8 mouse cellular contexts compared by ENCODE assay signal in genomic region chr16:36072410-36073011, GRCm38 (mm10). TPM values are rescaled to one million over a fixed set of nuclear protein-coding genes. Genes with fewer than 3 reads are reported as not detected.
DNase-seq lines count a peak whose midpoint lies in the region; ATAC-seq and TF ChIP-seq lines count a peak whose summit lies in the region.

No protein-coding gene starts in this region.

- H3K36me3 ChIP-seq in heart, embryonic 16.5 days (ENCODE audit: control insufficient read depth, insufficient read depth): 0 out of 2 replicates have a peak, but pooled peaks cover 4% of the 10 kb centered on the region
- H3K36me3 ChIP-seq in MEL (ENCODE audit: control insufficient read depth in 1 of 2, insufficient read depth in 2 of 2, low read length in 2 of 2): peaks cover 0 to 37% of the 10 kb centered on the region in 2 experiments; a peak in 3 of 4 replicates
- H3K36me3 ChIP-seq in hindbrain, embryonic 12.5 days: no peaks in the 10 kb centered on the region
- H3K36me3 ChIP-seq in midbrain, embryonic 10.5 days: peaks cover 11% of the 10 kb centered on the region; the same call in 1 of the 2 replicates

- peak overlapping the region; percentile 71 for H3K4me3 ChIP-seq in heart, embryonic 16.5 days (ENCODE audit: low read length)
- peak overlapping the region; percentile 83 to 94 for H3K4me3 ChIP-seq in MEL (ENCODE audit: control insufficient read depth in 1 of 2, insufficient read depth in 1 of 2, low read depth in 2 of 2, low read length in 2 of 2)
- peak overlapping the region; percentile 65 for H3K4me3 ChIP-seq in hindbrain, embryonic 12.5 days
- peak overlapping the region; percentile 82 for H3K4me3 ChIP-seq in midbrain, embryonic 10.5 days

- peaks cover 20% of the 10 kb centered on the region for H3K4me1 ChIP-seq in heart, embryonic 16.5 days (ENCODE audit: control insufficient read depth, insufficient read depth, low read length)
- peaks cover 0 to 27% of the 10 kb centered on the region in 2 experiments for H3K4me1 ChIP-seq in MEL (ENCODE audit: control insufficient read depth in 1 of 2, insufficient read depth in 2 of 2, low read length in 2 of 2)
- H3K4me1 ChIP-seq in hindbrain, embryonic 12.5 days: peaks cover 25% of the 10 kb centered on the region
- H3K4me1 ChIP-seq in midbrain, embryonic 10.5 days: peaks cover 29% of the 10 kb centered on the region

- no peak for TF ChIP-seq POLR2A in MEL (IDR thresholded peaks at IDR 0.05; ENCODE audit: control insufficient read depth in 1 of 2, insufficient read depth in 1 of 2, low read depth in 1 of 2, low read length in 2 of 2, poor library complexity in 1 of 2)

- H3K79me2 ChIP-seq in MEL (ENCODE audit: control insufficient read depth, insufficient read depth, low read length, poor library complexity): peaks cover 48% of the 10 kb centered on the region

- WGBS in heart, embryonic 16.5 days: 22% methylated on average over 8 of the region's 8 CpGs
- 31% methylated on average over 8 of the region's 8 CpGs for WGBS in hindbrain, embryonic 12.5 days
- WGBS in midbrain, embryonic 10.5 days: 32% methylated on average over 8 of the region's 8 CpGs

- H3K27ac ChIP-seq in heart, embryonic 16.5 days (ENCODE audit: low read length): peak overlapping the region; percentile 100
- peak overlapping the region; percentile 87 for H3K27ac ChIP-seq in MEL (ENCODE audit: control insufficient read depth, low read depth, low read length)
- no peak overlapping the region for H3K27ac ChIP-seq in hindbrain, embryonic 12.5 days
- H3K27ac ChIP-seq in midbrain, embryonic 10.5 days (replicated peaks): peak overlapping the region; percentile 99

- TF ChIP-seq RAD21 in MEL (IDR thresholded peaks at IDR 0.05; ENCODE audit: low read depth, low read length): no peak

- no peak for ATAC-seq in heart, embryonic 16.5 days (replicated peaks; ENCODE audit: extremely low read depth, insufficient read depth, low FRiP score)
- no peak for ATAC-seq in hindbrain, embryonic 12.5 days (ENCODE audit: low FRiP score)

- H3K27me3 ChIP-seq in heart, embryonic 16.5 days (ENCODE audit: control insufficient read depth, insufficient read depth, low read length): no peaks in the 10 kb centered on the region
- no peaks in the 10 kb centered on the region for H3K27me3 ChIP-seq in MEL (ENCODE audit: control insufficient read depth in 1 of 2, insufficient read depth in 2 of 2, low read length in 2 of 2)
- H3K27me3 ChIP-seq in hindbrain, embryonic 12.5 days: no peaks in the 10 kb centered on the region
- H3K27me3 ChIP-seq in midbrain, embryonic 10.5 days (ENCODE audit: low read depth, poor library complexity, severe bottlenecking): no peaks in the 10 kb centered on the region

- 0 out of 4 replicates have a peak, but pooled peaks of 1 of the 2 experiments have one; percentile 9 for TF ChIP-seq EP300 in MEL (IDR thresholded peaks at IDR 0.05; ENCODE audit: low read depth in 1 of 2, low read length in 2 of 2)

- no peak for DNase-seq in heart, adult 18-20 months
- DNase-seq in MEL (ENCODE audit: low read depth, low spot score): no peak
- DNase-seq in midbrain, embryonic 10.5 days (ENCODE audit: low spot score): no peak
- no peak for DNase-seq in adrenal gland, postnatal 4 days (ENCODE audit: low spot score in 2 of 2)
- DNase-seq in layer of hippocampus, adult 9-11 months: no peak
- DNase-seq in ovary, postnatal 10 days (ENCODE audit: low spot score): no peak

- peak overlapping the region; percentile 79 for H3K4me2 ChIP-seq in heart, embryonic 16.5 days (ENCODE audit: low read depth, low read length)
- H3K4me2 ChIP-seq in hindbrain, embryonic 12.5 days (replicated peaks): peak overlapping the region; percentile 76

- peak overlapping the region; percentile 95 for H3K9ac ChIP-seq in heart, embryonic 16.5 days (ENCODE audit: low read length)
- peak overlapping the region; percentile 83 for H3K9ac ChIP-seq in MEL (ENCODE audit: control insufficient read depth, low read depth, low read length, poor library complexity, severe bottlenecking)
- peak overlapping the region; percentile 88 for H3K9ac ChIP-seq in hindbrain, embryonic 12.5 days

- no peaks in the 10 kb centered on the region for H3K9me3 ChIP-seq in heart, embryonic 16.5 days (replicated peaks; ENCODE audit: control insufficient read depth, low read length)
- H3K9me3 ChIP-seq in MEL (replicated peaks; ENCODE audit: insufficient read depth, low read length): no peaks in the 10 kb centered on the region
- H3K9me3 ChIP-seq in hindbrain, embryonic 12.5 days (replicated peaks): no peaks in the 10 kb centered on the region
- no peaks in the 10 kb centered on the region for H3K9me3 ChIP-seq in midbrain, embryonic 10.5 days (replicated peaks)

- TF ChIP-seq CTCF in MEL (IDR thresholded peaks at IDR 0.05 in 2 of 3, conservative IDR thresholded peaks at IDR 0.05 in 1 of 3; ENCODE audit: control insufficient read depth in 1 of 3, insufficient read depth in 1 of 3, low read depth in 2 of 3, low read length in 3 of 3, poor library complexity in 1 of 3, severe bottlenecking in 1 of 3): no peak

TF ChIP-seq in MEL, 35 proteins besides CTCF, POLR2A, EP300 and RAD21:
- TF ChIP-seq MYB (IDR thresholded peaks at IDR 0.05; ENCODE audit: low read depth, low read length) (no peak), CHD1 (IDR thresholded peaks at IDR 0.05; ENCODE audit: low read depth, low read length) (peak; percentile 94), USF2 (IDR thresholded peaks at IDR 0.05; ENCODE audit: borderline replicate concordance in 1 of 2, insufficient read depth in 1 of 2, low read depth in 1 of 2, low read length in 2 of 2) (no peak), TAL1 (IDR thresholded peaks at IDR 0.05; ENCODE audit: low read length) (no peak), HCFC1 (IDR thresholded peaks at IDR 0.05; ENCODE audit: low read depth, low read length) (no peak), MAZ (IDR thresholded peaks at IDR 0.05; ENCODE audit: low read depth, low read length) (0 out of 2 replicates have a peak, but pooled peaks have one; percentile 8), ZC3H11A (IDR thresholded peaks at IDR 0.05; ENCODE audit: low read depth, low read length) (no peak), USF1 (IDR thresholded peaks at IDR 0.05; ENCODE audit: low read depth, low read length) (no peak), SIN3A (IDR thresholded peaks at IDR 0.05; ENCODE audit: low read length) (peak; percentile 3), TBP (IDR thresholded peaks at IDR 0.05; ENCODE audit: low read depth, low read length) (no peak), MAFK (IDR thresholded peaks at IDR 0.05; ENCODE audit: borderline replicate concordance, low read depth, low read length) (no peak), RCOR1 (IDR thresholded peaks at IDR 0.05; ENCODE audit: low read depth, low read length) (peak; percentile 35; the same call in 1 of the 2 replicates), NELFE (IDR thresholded peaks at IDR 0.05; ENCODE audit: low read depth, low read length) (no peak), BHLHE40 (IDR thresholded peaks at IDR 0.05; ENCODE audit: borderline replicate concordance, low read depth, low read length) (no peak), GATA1 (IDR thresholded peaks at IDR 0.05; ENCODE audit: low read depth, low read length) (peak; percentile 42; the same call in 1 of the 2 replicates)

RNA-seq across cellular contexts. Expression of gene Ccdc58, which starts 1.0 kb away (rescaled TPM):
- 82.2 and 98.9 TPM in 2 replicates for polyA plus RNA-seq in heart, embryonic 16.5 days (2015; fragmentation: Nextera tagmentation; extraction: Ambion mirVana)
- total RNA-seq in heart, adult 18-20 months (2021): 10 to 100 TPM; 30.3 to 36.8 TPM
- 183 and 203 TPM in 2 replicates for total RNA-seq in MEL (2012; rRNA removed)
- 10 to 100 TPM in 1 of 2 experiments, not detected in 1; 98.3 TPM for polyA plus RNA-seq in MEL (2012; ENCODE audit: insufficient read depth in 1 of 2, insufficient read length in 2 of 2, low read depth in 1 of 2, low replicate concordance in 2 of 2, missing spikeins in 1 of 2)
- 56.6 and 61.1 TPM in 2 replicates for polyA plus RNA-seq in hindbrain, embryonic 12.5 days (2016; fragmentation: Nextera tagmentation; extraction: Ambion mirVana)
- 79.9 and 103 TPM in 2 replicates for polyA plus RNA-seq in midbrain, embryonic 10.5 days (2016; fragmentation: Nextera tagmentation; extraction: Ambion mirVana)
- 10 to 100 TPM; 67.8 to 69.9 TPM for total RNA-seq in adrenal gland, postnatal 4 days (2021)

RNA-seq across cellular contexts. Expression of gene Fam162a, which starts 1.1 kb away (rescaled TPM):
- polyA plus RNA-seq in heart, embryonic 16.5 days (2015; fragmentation: Nextera tagmentation; extraction: Ambion mirVana): 952 and 987 TPM in 2 replicates
- 100 to 1,000 TPM; 252 to 253 TPM for total RNA-seq in heart, adult 18-20 months (2021)
- total RNA-seq in MEL (2012; rRNA removed): 111 and 120 TPM in 2 replicates
- polyA plus RNA-seq in MEL (2012; ENCODE audit: insufficient read depth in 1 of 2, insufficient read length in 2 of 2, low read depth in 1 of 2, low replicate concordance in 2 of 2, missing spikeins in 1 of 2): 100 to 1,000 TPM in 1 of 2 experiments, not detected in 1; 129 TPM
- polyA plus RNA-seq in hindbrain, embryonic 12.5 days (2016; fragmentation: Nextera tagmentation; extraction: Ambion mirVana): 172 and 196 TPM in 2 replicates
- polyA plus RNA-seq in midbrain, embryonic 10.5 days (2016; fragmentation: Nextera tagmentation; extraction: Ambion mirVana): 277 and 355 TPM in 2 replicates
- total RNA-seq in adrenal gland, postnatal 4 days (2021): 100 to 1,000 TPM; 142 to 143 TPM

RNA-seq across cellular contexts. Expression of gene Wdr5b, which starts 31.5 kb away (rescaled TPM):
- polyA plus RNA-seq in heart, embryonic 16.5 days (2015; fragmentation: Nextera tagmentation; extraction: Ambion mirVana): 6.5 and 6.9 TPM in 2 replicates
- 1 to 10 TPM; 2.6 to 3.0 TPM for total RNA-seq in heart, adult 18-20 months (2021)
- 2.1 and 3.3 TPM in 2 replicates for total RNA-seq in MEL (2012; rRNA removed)
- polyA plus RNA-seq in MEL (2012; ENCODE audit: insufficient read depth in 1 of 2, insufficient read length in 2 of 2, low read depth in 1 of 2, low replicate concordance in 2 of 2, missing spikeins in 1 of 2): 1 to 10 TPM in 1 of 2 experiments, not detected in 1; 1.7 TPM
- 12.6 and 13.2 TPM in 2 replicates for polyA plus RNA-seq in hindbrain, embryonic 12.5 days (2016; fragmentation: Nextera tagmentation; extraction: Ambion mirVana)
- polyA plus RNA-seq in midbrain, embryonic 10.5 days (2016; fragmentation: Nextera tagmentation; extraction: Ambion mirVana): 8.8 and 10.6 TPM in 2 replicates
- total RNA-seq in adrenal gland, postnatal 4 days (2021): 1 to 10 TPM; 7.4 to 9.3 TPM

RNA-seq across cellular contexts. Expression of gene Csta1, which starts 58.5 kb away (rescaled TPM):
- 0.05 TPM in 1 of 2 replicates, not detected in the other for polyA plus RNA-seq in heart, embryonic 16.5 days (2015; fragmentation: Nextera tagmentation; extraction: Ambion mirVana)
- total RNA-seq in heart, adult 18-20 months (2021): not detected
- total RNA-seq in MEL (2012; rRNA removed): not detected in 2 replicates
- polyA plus RNA-seq in MEL (2012; ENCODE audit: insufficient read depth in 1 of 2, insufficient read length in 2 of 2, low read depth in 1 of 2, low replicate concordance in 2 of 2, missing spikeins in 1 of 2): not detected
- polyA plus RNA-seq in hindbrain, embryonic 12.5 days (2016; fragmentation: Nextera tagmentation; extraction: Ambion mirVana): not detected in 2 replicates
- 0.10 TPM in 1 of 2 replicates, not detected in the other for polyA plus RNA-seq in midbrain, embryonic 10.5 days (2016; fragmentation: Nextera tagmentation; extraction: Ambion mirVana)
- total RNA-seq in adrenal gland, postnatal 4 days (2021): not detected
